Mouse (Mus musculus): ENCODE data around the gene Samd10.
A peak's percentile ranks its signal among the peaks of the same experiment; 100 is the strongest.

- TF ChIP-seq CTCF (IDR thresholded peaks at IDR 0.05; ENCODE audit: borderline replicate concordance, insufficient read depth, low read length) (no peak), POLR2A (IDR thresholded peaks at IDR 0.05; ENCODE audit: low read depth, low read length) (peak; percentile 71)
These were observed 17.5 kb downstream of the Samd10 start for GRCm38 (mm10) chr2:181581402-181582120.
